11 mouse cellular contexts compared by ENCODE assay signal in genomic region chr17:73540409-73541232, GRCm38 (mm10).
DNase-seq lines count a peak whose midpoint lies in the region; ATAC-seq and TF ChIP-seq lines count a peak whose summit lies in the region.
"Had no signal": no experiment of that assay in that cellular context is flagged by ENCODE, and none has a peak within 500 bp of the region (broad histone marks: within the 10 kb centered on the region; RNA-seq: fewer than 3 reads in every experiment).

No protein-coding gene starts in this region.

- H3K36me3 ChIP-seq in forebrain, embryonic 14.5 days (ENCODE audit: control insufficient read depth, insufficient read depth, low read length), result no peaks in the 10 kb centered on the region
- H3K36me3 ChIP-seq in neural tube, embryonic 15.5 days, result no peaks in the 10 kb centered on the region

- TF ChIP-seq POLR2A in brain, embryonic 14.5 days (IDR thresholded peaks at IDR 0.05; ENCODE audit: borderline replicate concordance, extremely low read depth, insufficient read depth, insufficient read length, poor library complexity, severe bottlenecking), result no peak

- H3K27me3 ChIP-seq in forebrain, embryonic 14.5 days (replicated peaks; ENCODE audit: control insufficient read depth, insufficient read depth, low read length), result no peaks in the 10 kb centered on the region
- no peaks in the 10 kb centered on the region for H3K27me3 ChIP-seq in neural tube, embryonic 15.5 days (replicated peaks)

- H3K27ac ChIP-seq in forebrain, embryonic 14.5 days (ENCODE audit: low read depth, low read length), result peak overlapping the region; percentile 61; the same call in 1 of the 2 replicates
- peak overlapping the region; percentile 37; the same call in 1 of the 2 replicates for H3K27ac ChIP-seq in neural tube, embryonic 15.5 days (replicated peaks)

- no peaks in the 10 kb centered on the region for H3K9me3 ChIP-seq in forebrain, embryonic 14.5 days (replicated peaks; ENCODE audit: control insufficient read depth, low read length)
- H3K9me3 ChIP-seq in neural tube, embryonic 15.5 days (replicated peaks), result no peaks in the 10 kb centered on the region

- TF ChIP-seq CTCF in brain, embryonic 14.5 days (IDR thresholded peaks at IDR 0.05; ENCODE audit: borderline replicate concordance, extremely low read depth, insufficient read depth, insufficient read length), result no peak

- 9% methylated on average over 14 of the region's 14 CpGs for WGBS in forebrain, embryonic 14.5 days
- WGBS in neural tube, embryonic 15.5 days, result 15% methylated on average over 14 of the region's 14 CpGs

- H3K4me2 ChIP-seq in forebrain, embryonic 14.5 days (ENCODE audit: low read length), result peak overlapping the region; percentile 27; the same call in 1 of the 2 replicates
- no peak overlapping the region for H3K4me2 ChIP-seq in neural tube, embryonic 15.5 days

- peak; percentile 56 for ATAC-seq in forebrain, embryonic 14.5 days
- peak; percentile 40; the same call in 1 of the 2 replicates for ATAC-seq in neural tube, embryonic 15.5 days (ENCODE audit: low FRiP score)

- H3K4me3 ChIP-seq in forebrain, embryonic 14.5 days (ENCODE audit: low read depth, low read length), result no peak overlapping the region
- H3K4me3 ChIP-seq in neural tube, embryonic 15.5 days (replicated peaks), result no peak overlapping the region

- peaks cover 14% of the 10 kb centered on the region; the same call in 1 of the 2 replicates for H3K4me1 ChIP-seq in forebrain, embryonic 14.5 days (ENCODE audit: control insufficient read depth, insufficient read depth, low read length)
- H3K4me1 ChIP-seq in neural tube, embryonic 15.5 days, result peaks cover 19% of the 10 kb centered on the region

- DNase-seq in brain, embryonic 14.5 days (ENCODE audit: low read depth), result peak; percentile 86
- peak; percentile 72 for DNase-seq in forebrain, embryonic 14.5 days (ENCODE audit: low spot score)
- peak; percentile 47 for DNase-seq in induced T-regulatory cell, adult 2 months (ENCODE audit: low read depth)
- DNase-seq in heart, adult 11 months, result no peak
- DNase-seq in kidney, postnatal 36 days, result no peak
- no peak for DNase-seq in cerebellum, adult 11-12 months
- DNase-seq: adrenal gland, postnatal 10 days; cerebellum, adult 9-10 months; liver; thymus, adult 2 months had no signal

- H3K9ac ChIP-seq in forebrain, embryonic 14.5 days (ENCODE audit: low read length), result peak overlapping the region; percentile 25; the same call in 1 of the 2 replicates
- H3K9ac ChIP-seq in neural tube, embryonic 15.5 days (replicated peaks), result no peak overlapping the region

Comparison
In these comparisons a context has a peak if more than half of its experiments do, and no peak if none do; other contexts are left out.
1. DNase-seq: peak in brain, embryonic 14.5 days (single experiment), forebrain, embryonic 14.5 days (single experiment) and induced T-regulatory cell, adult 2 months (single experiment); none in heart, adult 11 months (single experiment), kidney, postnatal 36 days (0 of 2) and cerebellum, adult 11-12 months (single experiment).